Mouse (Mus musculus) testis, adult 2 months (tissue): ENCODE data around the gene Tdrkh.

Experiments
- CTCF ChIP-seq: fragments of 200-500 bp; IDR thresholded peaks from 2 replicates; pipeline ENCODE4 v1.5.1; 2012; ENCODE audit warnings: low read depth, mild to moderate bottlenecking, inconsistent platforms, low read length, moderate library complexity; ENCODE audit not compliant: control insufficient read depth, insufficient read depth, insufficient replicate concordance
- POLR2A ChIP-seq: fragments of 200-500 bp; IDR thresholded peaks from 2 replicates; pipeline ENCODE4 v1.6.1; 2012; ENCODE audit warnings: low read depth, mild to moderate bottlenecking, inconsistent platforms, low read length, moderate library complexity; ENCODE audit not compliant: control insufficient read depth

- TF ChIP-seq POLR2A, result no peak; the same call in 1 of the 2 replicates
- TF ChIP-seq CTCF, result peak; percentile 50; the same call in 1 of the 2 replicates
Observed at GRCm38 (mm10) chr3:94456529-94457000, 43.5 kb downstream of the Tdrkh start.
